Mouse (Mus musculus) stomach, embryonic 14.5 days (tissue): ENCODE data around the gene Kcmf1. TPM values are rescaled to one million over a fixed set of nuclear protein-coding genes. Genes with fewer than 3 reads are reported as not detected.

Experiments used
- ATAC-seq: fragments of 200-750 bp; cut with Nextera tagmentation; 2 replicates; pipeline ENCODE4 v1.8.0; 2017; ENCODE audit warnings: low read depth, moderate TSS enrichment; ENCODE audit not compliant: insufficient number of reproducible peaks, insufficient read depth, low FRiP score
- H3K27ac ChIP-seq: fragments of 300-500 bp; sonication (generic); 2 replicates; pipeline ENCODE4 v1.5.1; 2014; ENCODE audit warnings: mild to moderate bottlenecking, low read length, moderate library complexity, mixed read lengths
- H3K27me3 ChIP-seq: fragments of 300-500 bp; sonication (generic); 2 replicates; pipeline ENCODE4 v1.6.1; 2014; ENCODE audit warnings: low read length, control low read depth, mixed read lengths; ENCODE audit not compliant: control insufficient read depth, insufficient read depth
- H3K36me3 ChIP-seq: fragments of 300-500 bp; sonication (generic); 2 replicates; pipeline ENCODE4 v1.6.1; 2014; ENCODE audit warnings: mild to moderate bottlenecking, control low read depth, low read length, moderate library complexity, mixed read lengths; ENCODE audit not compliant: control insufficient read depth, insufficient read depth
- H3K4me1 ChIP-seq: fragments of 300-500 bp; sonication (generic); 2 replicates; pipeline ENCODE4 v1.6.1; 2014; ENCODE audit warnings: low read length, control low read depth, mixed read lengths; ENCODE audit not compliant: control insufficient read depth, insufficient read depth
- H3K4me2 ChIP-seq: fragments of 300-500 bp; sonication (generic); replicated peaks from 2 replicates; pipeline ENCODE4 v1.6.1; 2014; ENCODE audit warnings: low read depth, low read length, control low read depth
- H3K4me3 ChIP-seq: fragments of 300-500 bp; sonication (generic); 2 replicates; pipeline ENCODE4 v1.5.1; 2014; ENCODE audit warnings: low read depth, low read length, control low read depth
- H3K9ac ChIP-seq: fragments of 300-500 bp; sonication (generic); replicated peaks from 2 replicates; pipeline ENCODE4 v1.6.1; 2014; ENCODE audit warnings: low read depth, mild to moderate bottlenecking, control low read depth, low read length, moderate library complexity, mixed read lengths
- H3K9me3 ChIP-seq: fragments of 300-500 bp; sonication (generic); 2 replicates; pipeline ENCODE4 v1.6.1; 2016; ENCODE audit warnings: low read depth, low read length, control low read depth; ENCODE audit not compliant: control insufficient read depth
- WGBS: fragments of 180-500 bp; shearing (Covaris S2); extraction: QIAGEN DNeasy Blood & Tissue Kit; methylation state at CpG from one replicate; pipeline ENCODE4 v1.1.7; 2014; 5-methylcytosine and 5-hydroxymethylcytosine counted together
- polyA plus RNA-seq: library from polyadenylated mRNA; unstranded; fragments of >200 nt; fragmentation: Nextera tagmentation; extraction: Ambion mirVana; gene quantifications from 2 replicates; pipeline ENCODE4 v1.2.1, GENCODE M21; 2014

Gene Kcmf1
- polyA plus RNA-seq, 1 experiment from 2014 or later = 40.1 TPM

- no peak overlapping the region for H3K27ac ChIP-seq
- 77% methylated on average over 6 of the region's 6 CpGs for WGBS
- H3K36me3 ChIP-seq = no peaks in the 10 kb centered on the region
- no peaks in the 10 kb centered on the region for H3K27me3 ChIP-seq
- no peak overlapping the region for H3K9ac ChIP-seq
- ATAC-seq = no peak
- H3K4me2 ChIP-seq = no peak overlapping the region
- H3K4me3 ChIP-seq = no peak overlapping the region
- H3K4me1 ChIP-seq = no peaks in the 10 kb centered on the region
- no peaks in the 10 kb centered on the region for H3K9me3 ChIP-seq
Measured at GRCm38 (mm10) chr6:72914087-72914749, 14.4 kb upstream of the Kcmf1 start.

GRCm38 (mm10) chr6:72911261-72911660 lies 11.5 kb upstream of the Kcmf1 start:
- Histone ChIP-seq H3K4me2 (no peak overlapping the region), H3K27ac (no peak overlapping the region), H3K4me3 (no peak overlapping the region), H3K4me1 (no peaks in the 10 kb centered on the region), H3K27me3 (no peaks in the 10 kb centered on the region), H3K9me3 (no peaks in the 10 kb centered on the region), H3K9ac (no peak overlapping the region), H3K36me3 (no peaks in the 10 kb centered on the region)
- no peak for ATAC-seq
- WGBS = 59% methylated on average over 4 of the region's 4 CpGs

GRCm38 (mm10) chr6:72902254-72902990 lies 2.6 kb upstream of the Kcmf1 start:
- 73% methylated on average over 6 of the region's 6 CpGs for WGBS
- no peak overlapping the region for H3K27ac ChIP-seq

GRCm38 (mm10) chr6:72900952-72901351 lies 1.2 kb upstream of the Kcmf1 start:
- Histone ChIP-seq H3K9ac (peak overlapping the region; percentile 98; the same call in 1 of the 2 replicates), H3K4me2 (peak overlapping the region; percentile 74), H3K27me3 (no peaks in the 10 kb centered on the region), H3K4me1 (peaks cover 12% of the 10 kb centered on the region; the same call in 1 of the 2 replicates), H3K9me3 (no peaks in the 10 kb centered on the region), H3K27ac (peak overlapping the region; percentile 99; the same call in 1 of the 2 replicates), H3K4me3 (peak overlapping the region; percentile 93), H3K36me3 (no peaks in the 10 kb centered on the region)
- ATAC-seq = no peak
- WGBS = 58% methylated on average over 7 of the region's 7 CpGs

More at GRCm38 (mm10) chr6:72902254-72902990, 2.6 kb upstream of the Kcmf1 start:
- Histone ChIP-seq H3K9ac (no peak overlapping the region), H3K27me3 (no peaks in the 10 kb centered on the region), H3K4me2 (no peak overlapping the region), H3K4me1 (peaks cover 10% of the 10 kb centered on the region; the same call in 1 of the 2 replicates), H3K9me3 (no peaks in the 10 kb centered on the region), H3K36me3 (no peaks in the 10 kb centered on the region), H3K4me3 (no peak overlapping the region)
- no peak for ATAC-seq

GRCm38 (mm10) chr6:72899201-72899780 lies 488 bp downstream of the Kcmf1 start:
- Histone ChIP-seq H3K4me1 (peaks cover 15% of the 10 kb centered on the region; the same call in 1 of the 2 replicates), H3K36me3 (no peaks in the 10 kb centered on the region; the same call in 1 of the 2 replicates), H3K27me3 (no peaks in the 10 kb centered on the region), H3K27ac (peak overlapping the region; percentile 99), H3K4me3 (peak overlapping the region; percentile 93), H3K4me2 (no peak overlapping the region; the same call in 1 of the 2 replicates), H3K9me3 (no peaks in the 10 kb centered on the region), H3K9ac (peak overlapping the region; percentile 98)
- WGBS = 1% methylated on average over 50 of the region's 85 CpGs
- peak; percentile 60 for ATAC-seq

GRCm38 (mm10) chr6:72898244-72899200 lies 1.3 kb downstream of the Kcmf1 start:
- peaks cover 17% of the 10 kb centered on the region; the same call in 1 of the 2 replicates for H3K4me1 ChIP-seq
- H3K9me3 ChIP-seq = no peaks in the 10 kb centered on the region
- H3K27ac ChIP-seq = peak overlapping the region; percentile 99
- peak overlapping the region; percentile 93 for H3K4me3 ChIP-seq
- no peaks in the 10 kb centered on the region; the same call in 1 of the 2 replicates for H3K36me3 ChIP-seq
- peak overlapping the region; percentile 66 for H3K4me2 ChIP-seq
- H3K27me3 ChIP-seq = no peaks in the 10 kb centered on the region
- peak overlapping the region; percentile 98 for H3K9ac ChIP-seq
- WGBS = under 1% methylated on average over 49 of the region's 71 CpGs
- peak; percentile 47 for ATAC-seq

- Histone ChIP-seq H3K36me3 (no peaks in the 10 kb centered on the region; the same call in 1 of the 2 replicates), H3K4me2 (no peak overlapping the region), H3K27me3 (no peaks in the 10 kb centered on the region), H3K4me1 (peaks cover 17% of the 10 kb centered on the region; the same call in 1 of the 2 replicates), H3K9ac (no peak overlapping the region), H3K27ac (no peak overlapping the region), H3K4me3 (no peak overlapping the region), H3K9me3 (no peaks in the 10 kb centered on the region)
- ATAC-seq = no peak
- WGBS = 63% methylated on average over 3 of the region's 3 CpGs
Measured at GRCm38 (mm10) chr6:72895000-72895399, 4.8 kb downstream of the Kcmf1 start.
